In the genomic region with DNA sequence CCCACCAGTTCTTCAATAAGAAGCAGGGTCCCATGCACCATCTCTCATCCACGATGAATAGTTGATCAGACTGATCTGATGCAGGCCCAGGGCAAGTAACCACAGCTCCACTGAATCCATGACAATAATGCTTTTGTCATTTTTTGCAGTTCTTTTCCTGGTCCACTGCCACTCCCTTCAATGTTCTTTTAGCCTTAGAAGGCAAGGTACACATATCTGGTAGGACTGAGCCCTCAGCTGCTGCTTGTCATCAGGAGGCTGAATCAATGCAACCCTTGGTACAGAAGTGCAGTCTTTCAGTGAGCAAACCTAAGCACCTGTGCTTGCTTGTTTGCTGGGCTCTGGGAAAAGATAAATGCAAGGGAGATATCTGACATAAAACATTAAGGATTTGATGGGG, we compare ENCODE assay signal across 25 mouse cellular contexts.
DNase-seq lines count a peak whose midpoint lies in the region; ATAC-seq and TF ChIP-seq lines count a peak whose summit lies in the region.
"Had no signal": no experiment of that assay in that cellular context is flagged by ENCODE, and none has a peak within 500 bp of the region (broad histone marks: within the 10 kb centered on the region; RNA-seq: fewer than 3 reads in every experiment).

No protein-coding gene starts in this region.

- no peak overlapping the region for H3K4me2 ChIP-seq in intestine, embryonic 16.5 days (ENCODE audit: low read depth, low read length)
- H3K4me2 ChIP-seq in intestine, embryonic 15.5 days (replicated peaks), result no peak overlapping the region
- H3K4me2 ChIP-seq in intestine, postnatal 0 days (replicated peaks; ENCODE audit: low read depth), result no peak overlapping the region
- H3K4me2 ChIP-seq: embryonic facial prominence, embryonic 12.5 days; forebrain, embryonic 12.5 days had no signal

- peak; percentile 53; the same call in 1 of the 2 replicates for ATAC-seq in intestine, embryonic 16.5 days
- no peak for ATAC-seq in intestine, embryonic 15.5 days
- ATAC-seq in intestine, postnatal 0 days, result peak; percentile 66
- ATAC-seq in CD4-positive, CD25-positive, alpha-beta regulatory T cell, adult 4 months, result no peak
- ATAC-seq: activated CD4-positive, CD25-positive, alpha-beta regulatory T cell, adult 4 months; forebrain, embryonic 14.5 days; forebrain, embryonic 16.5 days; Patski had no signal

- no peak overlapping the region for H3K27ac ChIP-seq in intestine, embryonic 16.5 days (ENCODE audit: low read length)
- H3K27ac ChIP-seq in intestine, embryonic 15.5 days, result no peak overlapping the region
- H3K27ac ChIP-seq in intestine, postnatal 0 days (ENCODE audit: low read depth, low read length), result no peak overlapping the region
- H3K27ac ChIP-seq: embryonic facial prominence, embryonic 10.5 days; embryonic facial prominence, embryonic 12.5 days; forebrain, embryonic 10.5 days; forebrain, embryonic 12.5 days had no signal

- no peak overlapping the region for H3K4me3 ChIP-seq in intestine, embryonic 16.5 days (ENCODE audit: low read length)
- H3K4me3 ChIP-seq in intestine, embryonic 15.5 days (replicated peaks), result no peak overlapping the region
- H3K4me3 ChIP-seq in intestine, postnatal 0 days (ENCODE audit: low read depth, low read length), result no peak overlapping the region
- H3K4me3 ChIP-seq: embryonic facial prominence, embryonic 10.5 days; embryonic facial prominence, embryonic 12.5 days; erythroblast, embryonic 14.5 days; forebrain, embryonic 10.5 days; forebrain, embryonic 12.5 days had no signal

- WGBS in intestine, embryonic 16.5 days, result 74% methylated on average over 1 of the region's 1 CpGs
- 76% methylated on average over 1 of the region's 1 CpGs for WGBS in intestine, embryonic 15.5 days
- WGBS in intestine, postnatal 0 days, result 56% methylated on average over 1 of the region's 1 CpGs

- TF ChIP-seq CTCF in intestine, postnatal 0 days (IDR thresholded peaks at IDR 0.05; ENCODE audit: low read depth), result no peak

- H3K36me3 ChIP-seq in intestine, embryonic 16.5 days (ENCODE audit: control insufficient read depth, insufficient read depth, low read length), result no peaks in the 10 kb centered on the region
- H3K36me3 ChIP-seq in intestine, embryonic 15.5 days, result no peaks in the 10 kb centered on the region
- no peaks in the 10 kb centered on the region for H3K36me3 ChIP-seq in intestine, postnatal 0 days (ENCODE audit: control insufficient read depth, insufficient read depth)
- H3K36me3 ChIP-seq: embryonic facial prominence, embryonic 10.5 days; embryonic facial prominence, embryonic 12.5 days; forebrain, embryonic 10.5 days; forebrain, embryonic 12.5 days; G1E had no signal

- no peak overlapping the region for H3K9ac ChIP-seq in intestine, embryonic 16.5 days (ENCODE audit: low read depth, low read length)
- H3K9ac ChIP-seq in intestine, embryonic 15.5 days, result no peak overlapping the region
- H3K9ac ChIP-seq in intestine, postnatal 0 days (ENCODE audit: low read depth, low read length), result no peak overlapping the region
- H3K9ac ChIP-seq: embryonic facial prominence, embryonic 12.5 days; forebrain, embryonic 12.5 days had no signal

- no peak for DNase-seq in heart, postnatal 4 days
- DNase-seq: adrenal gland, adult 8-10 months; adrenal gland, postnatal 14 days; adrenal gland, postnatal 36 days; B cell, adult 2 months; cerebellum, adult 11-12 months; cerebellum, adult 2 months; cerebellum, adult 9-10 months; cerebellum, postnatal 10 days; cerebellum, postnatal 25 days had no signal

- H3K9me3 ChIP-seq in intestine, embryonic 16.5 days (ENCODE audit: control insufficient read depth, low read length), result no peaks in the 10 kb centered on the region
- no peaks in the 10 kb centered on the region for H3K9me3 ChIP-seq in intestine, embryonic 15.5 days
- no peaks in the 10 kb centered on the region for H3K9me3 ChIP-seq in intestine, postnatal 0 days (ENCODE audit: control insufficient read depth)
- H3K9me3 ChIP-seq: embryonic facial prominence, embryonic 10.5 days; embryonic facial prominence, embryonic 12.5 days; forebrain, embryonic 10.5 days; forebrain, embryonic 12.5 days; G1E had no signal

- H3K27me3 ChIP-seq in intestine, embryonic 16.5 days (replicated peaks; ENCODE audit: control insufficient read depth, insufficient read depth, low read length), result no peaks in the 10 kb centered on the region
- no peaks in the 10 kb centered on the region for H3K27me3 ChIP-seq in intestine, embryonic 15.5 days (replicated peaks)
- no peaks in the 10 kb centered on the region for H3K27me3 ChIP-seq in intestine, postnatal 0 days (replicated peaks; ENCODE audit: control insufficient read depth, insufficient read depth, low read length)
- H3K27me3 ChIP-seq: CH12.LX; embryonic facial prominence, embryonic 12.5 days; forebrain, embryonic 12.5 days; Patski had no signal

- no peaks in the 10 kb centered on the region for H3K4me1 ChIP-seq in intestine, embryonic 16.5 days (ENCODE audit: control insufficient read depth, insufficient read depth, low read length)
- H3K4me1 ChIP-seq in intestine, embryonic 15.5 days (replicated peaks), result no peaks in the 10 kb centered on the region
- H3K4me1 ChIP-seq in intestine, postnatal 0 days (replicated peaks; ENCODE audit: control insufficient read depth, insufficient read depth, low read length), result no peaks in the 10 kb centered on the region
- H3K4me1 ChIP-seq: embryonic facial prominence, embryonic 10.5 days; embryonic facial prominence, embryonic 12.5 days; forebrain, embryonic 10.5 days; forebrain, embryonic 12.5 days had no signal

Comparison
In these comparisons a context has a peak if more than half of its experiments do, and no peak if none do; other contexts are left out.
1. ATAC-seq: peak in intestine, embryonic 16.5 days (single experiment) and intestine, postnatal 0 days (single experiment); none in intestine, embryonic 15.5 days (single experiment) and CD4-positive, CD25-positive, alpha-beta regulatory T cell, adult 4 months (single experiment).